Mouse (Mus musculus) myocyte (in vitro differentiated cells): ENCODE data around the gene Vmn1r61. TPM values are rescaled to one million over a fixed set of nuclear protein-coding genes. Genes with fewer than 3 reads are reported as not detected.

Source experiments
- H3K27me3 ChIP-seq: one replicate; pipeline ENCODE4 v1.6.1; 2011; ENCODE audit not compliant: control insufficient read depth, insufficient read depth, insufficient read length
- H3K36me3 ChIP-seq: one replicate; pipeline ENCODE4 v1.6.1; 2011; ENCODE audit not compliant: control insufficient read depth, insufficient read depth
- H3K4me2 ChIP-seq: one replicate; pipeline ENCODE4 v1.6.1; 2011; ENCODE audit warnings: low read depth, control low read depth
- H3K4me3 ChIP-seq: one replicate; pipeline ENCODE4 v1.5.1; 2011; ENCODE audit warnings: mild to moderate bottlenecking, control low read depth, moderate library complexity
- H3K79me2 ChIP-seq: one replicate; pipeline ENCODE4 v1.6.1; 2011; ENCODE audit not compliant: control insufficient read depth, insufficient read depth
- H3ac ChIP-seq: one replicate; pipeline ENCODE4 v1.6.1; 2011; ENCODE audit not compliant: control insufficient read depth, insufficient read length
- CEBPB ChIP-seq: IDR thresholded peaks from 2 replicates; pipeline ENCODE4 v1.6.1; 2011; ENCODE audit warnings: mild to moderate bottlenecking, moderate library complexity; ENCODE audit not compliant: poor library complexity, insufficient read depth, severe bottlenecking
- MAX ChIP-seq: IDR thresholded peaks from one replicate; pipeline ENCODE4 v1.6.1; 2011; ENCODE audit warnings: low read depth, mild to moderate bottlenecking, control low read depth
- MYOD1 ChIP-seq, 3 experiments: IDR thresholded peaks; one replicate each; pipeline ENCODE4 v1.6.1; 2011; ENCODE audit warnings: control low read depth in 2 of 3, low read depth in 2 of 3, mild to moderate bottlenecking in 2 of 3, moderate library complexity in 1 of 3; ENCODE audit not compliant: insufficient read length in 2 of 3, control insufficient read depth in 1 of 3
- MYOG ChIP-seq, 3 experiments: IDR thresholded peaks; one replicate each; pipeline ENCODE4 v1.6.1; 2011; ENCODE audit warnings: control low read depth in 2 of 3, low read depth in 2 of 3, mild to moderate bottlenecking in 2 of 3; ENCODE audit not compliant: insufficient read length in 2 of 3, control insufficient read depth in 1 of 3, insufficient read depth in 1 of 3
- POLR2A ChIP-seq: IDR thresholded peaks from one replicate; pipeline ENCODE4 v1.6.1; 2011; ENCODE audit warnings: low read depth, mild to moderate bottlenecking, control low read depth, moderate library complexity; ENCODE audit not compliant: insufficient read length
- POLR2AphosphoS2 ChIP-seq: IDR thresholded peaks from one replicate; pipeline ENCODE4 v1.6.1; 2011; ENCODE audit warnings: low read depth, control low read depth; ENCODE audit not compliant: insufficient read length
- REST ChIP-seq: IDR thresholded peaks from one replicate; pipeline ENCODE4 v1.6.1; 2011; ENCODE audit warnings: mild to moderate bottlenecking, control low read depth, moderate library complexity; ENCODE audit not compliant: insufficient read depth, insufficient read length
- SRF ChIP-seq: IDR thresholded peaks from one replicate; pipeline ENCODE4 v1.6.1; 2011; ENCODE audit warnings: low read depth; ENCODE audit not compliant: control insufficient read depth, insufficient read length
- TCF12 ChIP-seq: IDR thresholded peaks from one replicate; pipeline ENCODE4 v1.6.1; 2011; ENCODE audit warnings: mild to moderate bottlenecking, control low read depth; ENCODE audit not compliant: poor library complexity, insufficient read depth, severe bottlenecking
- TCF3 ChIP-seq: IDR thresholded peaks from one replicate; pipeline ENCODE4 v1.6.1; 2011; ENCODE audit warnings: low read depth, control low read depth; ENCODE audit not compliant: insufficient read length
- polyA plus RNA-seq: library from polyadenylated mRNA; unstranded; fragments of >200 nt; fragmentation: generic; extraction: Trizol; gene quantifications from one replicate; pipeline ENCODE4 v1.2.1, GENCODE M21; 2012; ENCODE audit warnings: missing spikeins

Gene Vmn1r61
- polyA plus RNA-seq = not detected

DNA sequence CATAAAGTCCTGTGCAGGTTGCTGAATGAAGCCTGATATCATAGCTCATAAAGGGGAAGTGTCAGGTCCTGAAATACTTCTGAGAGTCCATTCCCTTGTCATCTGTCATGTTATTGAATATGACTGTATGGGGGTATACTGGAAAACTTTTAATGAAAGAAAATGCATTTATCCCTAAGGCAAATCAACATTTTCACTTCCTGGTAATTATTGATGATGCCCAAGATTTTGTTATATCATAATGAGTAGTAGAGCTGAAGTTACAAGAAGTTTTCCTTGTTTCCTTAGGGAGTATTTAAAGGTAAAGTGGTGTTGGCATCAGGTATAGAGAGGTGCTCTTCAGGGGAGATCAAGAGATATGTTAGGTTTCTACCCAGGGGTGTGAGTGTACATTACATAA, at the start of gene Vmn1r61:
TSS of gene Vmn1r61 (minus strand) at position 101 of the 400 bp plus-strand sequence.
- TF ChIP-seq REST = no peak
- TF ChIP-seq MYOD1 (IDR thresholded peaks at IDR 0.05; ENCODE audit: control insufficient read depth in 1 of 3, insufficient read length in 2 of 3, low read depth in 2 of 3) = no peak
- no peak for TF ChIP-seq MYOG (IDR thresholded peaks at IDR 0.05; ENCODE audit: control insufficient read depth in 1 of 3, insufficient read depth in 1 of 3, insufficient read length in 2 of 3, low read depth in 2 of 3)
- no peak for TF ChIP-seq CEBPB
- no peak for TF ChIP-seq SRF
- TF ChIP-seq MAX = no peak
- TF ChIP-seq TCF12 = no peak
- TF ChIP-seq TCF3 = no peak
- no peak for TF ChIP-seq POLR2AphosphoS2
- no peak for TF ChIP-seq POLR2A
- no peaks in the 10 kb centered on the region for H3K27me3 ChIP-seq
- no peak within 1 kb of the TSS for H3K4me2 ChIP-seq
- H3K36me3 ChIP-seq = no peaks in the 10 kb centered on the region
- no peak within 1 kb of the TSS for H3K4me3 ChIP-seq
- H3K79me2 ChIP-seq = no peaks in the 10 kb centered on the region
- H3ac ChIP-seq = no peak within 1 kb of the TSS

Other genes starting within 250 kb of the Vmn1r61 start
- not detected for gene Vmn1r58, start 199.9 kb downstream of the Vmn1r61 start, polyA plus RNA-seq
- gene Vmn1r59, start 156.5 kb downstream of the Vmn1r61 start, polyA plus RNA-seq = not detected
- gene Vmn2r28, start 119.3 kb downstream of the Vmn1r61 start, polyA plus RNA-seq = not detected
- gene Vmn1r60, start 66.0 kb downstream of the Vmn1r61 start, polyA plus RNA-seq = not detected
- not detected for gene Vmn1r62, start 60.3 kb upstream of the Vmn1r61 start, polyA plus RNA-seq
- gene Vmn1r63, start 192.2 kb upstream of the Vmn1r61 start, polyA plus RNA-seq = not detected